Mouse (Mus musculus) layer of hippocampus, adult 11-12 months (tissue): ENCODE data around the gene Ttc13.

Experiments
- DNase-seq: peaks from one replicate; pipeline ENCODE4 v3.0.0; 2022; ENCODE audit warnings: low spot score

Gene Ttc13

GRCm38 (mm10) chr8:124721862-124722515 is at the start of gene Ttc13, which contains the start of gene Arv1:
TSS of gene Ttc13 (minus strand) at chr8:124721983.
TSS of gene Arv1 (plus strand) at chr8:124722139.
- peak; percentile 95 for DNase-seq

- no peak for DNase-seq
Observed at GRCm38 (mm10) chr8:124763061-124763460, 41.3 kb upstream of the Ttc13 start.

- DNase-seq: no peak
Observed at GRCm38 (mm10) chr8:124758544-124758943, 36.8 kb upstream of the Ttc13 start.

- DNase-seq: no peak
Observed at GRCm38 (mm10) chr8:124756601-124757000, 34.8 kb upstream of the Ttc13 start.

DNA sequence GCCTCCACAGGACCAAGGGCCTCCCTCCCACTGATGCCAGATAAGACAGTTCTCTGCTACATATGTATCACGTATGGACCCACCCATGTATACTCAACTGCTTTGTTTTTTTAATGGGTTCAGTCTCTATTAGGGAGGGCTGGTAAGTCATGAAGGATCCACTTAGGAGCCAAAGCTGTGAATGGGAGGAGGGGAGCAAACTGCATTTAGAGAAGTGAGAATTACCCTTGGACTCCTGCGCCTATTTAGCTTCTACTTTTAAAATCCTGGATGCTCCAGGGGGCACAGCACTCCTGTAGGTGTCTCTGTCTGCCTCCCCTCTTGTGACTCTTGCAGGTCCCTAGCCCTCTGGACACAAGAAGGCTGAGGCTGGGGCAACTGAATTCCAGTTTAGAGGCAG is 34.4 kb upstream of the Ttc13 start:
- no peak for DNase-seq

- no peak for DNase-seq
Observed at GRCm38 (mm10) chr8:124755481-124755880, 33.7 kb upstream of the Ttc13 start.

DNA sequence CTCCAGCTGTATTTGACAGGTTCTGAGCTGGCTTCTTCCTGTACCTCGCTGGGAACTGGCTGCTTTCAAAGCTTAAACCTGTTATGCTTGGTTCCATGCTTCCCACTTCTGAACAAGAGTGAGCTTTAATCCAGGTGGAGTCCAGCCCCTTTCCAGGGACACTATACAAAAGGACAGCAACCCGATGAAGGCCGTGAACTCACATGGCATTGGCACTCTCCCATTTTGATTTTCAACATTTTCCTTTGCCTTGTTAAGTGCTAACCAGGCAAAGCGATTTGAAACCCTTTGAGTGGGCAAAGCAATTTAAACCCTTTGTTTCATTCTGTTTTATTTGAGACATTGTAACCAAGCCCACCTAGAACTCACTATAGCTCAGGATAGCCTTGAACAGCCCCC is 33.0 kb upstream of the Ttc13 start:
- DNase-seq: no peak

DNA sequence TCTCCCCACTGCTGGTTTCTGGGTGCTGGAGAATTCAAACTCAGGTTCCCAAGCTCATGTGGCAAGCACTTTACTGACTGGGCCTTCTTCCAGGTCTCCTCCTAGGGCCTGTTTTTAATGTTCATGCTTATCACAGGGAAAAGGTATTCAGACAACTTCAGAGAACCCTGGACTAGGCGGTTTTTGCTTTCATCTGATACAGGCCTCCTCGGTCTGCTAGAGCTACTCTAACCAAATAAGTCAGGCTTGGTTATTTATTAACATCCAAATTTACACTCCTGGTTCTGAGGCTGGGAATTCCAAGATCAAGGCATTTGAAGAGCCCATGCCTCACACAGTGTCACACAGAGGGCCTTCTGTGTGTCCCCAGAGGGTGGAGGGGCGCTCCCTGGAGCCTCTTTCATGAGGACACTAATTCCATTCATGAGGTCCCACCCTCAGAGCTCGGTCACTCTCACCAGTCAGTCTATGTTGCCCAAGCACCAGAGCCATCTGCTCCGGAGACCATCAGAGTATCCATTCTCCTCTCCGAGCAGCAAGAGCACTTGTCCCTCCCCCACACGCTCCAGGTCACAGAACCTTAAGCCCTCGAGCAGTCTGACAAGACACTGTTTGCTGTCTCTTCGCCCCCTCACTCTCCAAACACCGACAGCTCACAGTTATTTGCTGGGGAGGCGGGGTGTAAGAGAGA is 32.5 kb upstream of the Ttc13 start:
- DNase-seq: peak; percentile 27

DNA sequence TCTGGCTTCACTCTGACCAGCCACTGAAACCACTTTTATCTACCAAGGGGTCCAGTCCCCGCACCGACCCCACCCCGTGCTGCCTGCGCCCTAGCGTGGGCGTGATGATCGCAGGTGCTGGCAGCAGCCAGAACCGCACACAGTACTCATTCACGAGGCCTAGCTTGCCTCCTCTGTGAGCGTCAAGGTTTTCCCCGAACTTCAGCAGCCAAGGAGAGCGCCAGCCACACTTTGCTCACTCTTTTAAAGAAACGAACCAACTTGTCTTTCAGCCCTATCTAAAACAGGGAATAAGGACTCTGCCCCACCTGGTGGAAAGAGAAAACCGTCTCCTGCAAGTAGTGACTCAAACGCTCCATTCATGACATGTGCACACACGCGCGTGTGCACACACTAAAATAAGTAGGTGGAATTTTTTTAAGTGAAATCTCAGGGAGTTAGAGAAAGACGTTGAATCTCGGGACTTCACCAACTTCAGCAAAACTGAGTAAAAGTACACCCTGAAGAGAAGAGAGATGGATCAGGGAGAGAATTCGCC is 30.6 kb upstream of the Ttc13 start:
- no peak for DNase-seq

- DNase-seq: no peak
Observed at GRCm38 (mm10) chr8:124751709-124752173, 30.0 kb upstream of the Ttc13 start, which contains the start of gene Fam89a. TSS of gene Fam89a (minus strand) at chr8:124751832.

DNA sequence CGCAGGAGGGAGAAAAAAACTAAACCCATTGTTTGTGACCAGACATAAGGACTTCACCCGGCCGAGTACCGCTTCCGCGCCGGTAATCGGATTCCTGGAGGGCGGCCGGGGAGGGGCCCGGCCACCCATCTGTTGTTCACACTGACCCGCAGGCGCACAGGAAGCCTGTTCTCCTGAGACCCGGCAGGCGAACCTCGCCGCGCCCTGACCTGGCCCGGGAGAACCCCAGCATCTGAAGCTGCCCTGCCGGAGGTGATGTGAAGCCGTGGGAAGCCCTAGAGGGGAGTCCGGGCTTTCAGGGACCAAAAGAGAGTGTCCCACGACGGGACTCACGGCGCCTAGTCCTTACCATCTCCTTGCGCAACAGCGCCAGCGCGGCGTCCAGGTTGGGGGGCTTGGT is 29.4 kb upstream of the Ttc13 start:
- no peak for DNase-seq

- DNase-seq: no peak
Observed at GRCm38 (mm10) chr8:124746661-124747060, 24.9 kb upstream of the Ttc13 start.

DNA sequence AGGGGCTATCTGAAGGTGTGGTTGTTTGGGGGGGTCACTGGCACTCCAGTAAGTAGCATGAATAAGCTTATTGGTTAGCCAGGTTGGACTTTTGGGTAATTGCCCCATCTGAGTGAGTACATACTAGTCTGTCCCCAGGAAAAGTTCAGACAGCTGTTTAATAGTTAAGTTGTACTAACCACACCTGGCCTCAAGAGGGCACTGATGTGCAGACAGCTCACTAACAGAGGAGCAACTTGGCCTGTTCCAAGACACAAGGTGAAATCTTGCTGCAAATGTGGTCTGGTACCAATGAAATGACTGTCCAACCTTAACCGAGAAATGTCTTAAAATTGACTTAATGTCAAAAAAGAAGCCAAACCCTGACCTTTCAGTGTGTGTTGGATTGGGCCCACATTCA is 17.5 kb upstream of the Ttc13 start:
- no peak for DNase-seq

DNA sequence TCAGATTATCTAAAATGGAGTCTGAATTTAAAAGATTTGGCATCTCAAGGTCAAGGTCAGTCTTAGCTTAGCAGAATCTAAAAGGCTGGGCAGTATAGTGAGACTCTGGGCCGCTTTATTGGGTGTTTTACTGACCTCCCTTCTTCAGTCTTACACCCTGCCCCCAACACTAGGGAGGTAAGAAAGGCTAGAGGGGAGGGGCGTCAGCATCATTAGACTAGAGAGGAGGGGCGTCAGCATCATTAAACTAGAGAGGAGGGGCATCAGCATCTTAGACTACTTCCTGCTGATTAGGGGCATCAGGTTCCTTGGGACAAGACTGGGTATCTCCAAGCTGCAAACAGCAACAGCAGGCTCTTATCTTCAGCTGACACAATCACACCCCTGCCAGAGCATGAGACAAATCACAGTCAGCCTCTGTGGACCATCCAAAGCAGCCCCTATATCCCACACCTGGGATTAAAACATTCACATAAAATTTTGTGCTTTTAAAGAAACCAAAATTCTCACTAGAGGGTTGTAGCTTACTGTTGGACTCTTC is 13.7 kb upstream of the Ttc13 start:
- DNase-seq: no peak

- DNase-seq: no peak
Observed at GRCm38 (mm10) chr8:124732828-124733227, 11.0 kb upstream of the Ttc13 start.

GRCm38 (mm10) chr8:124724301-124724700 is 2.5 kb upstream of the Ttc13 start:
- DNase-seq: no peak

GRCm38 (mm10) chr8:124720938-124721861 is 583 bp downstream of the Ttc13 start:
- DNase-seq: no peak

DNA sequence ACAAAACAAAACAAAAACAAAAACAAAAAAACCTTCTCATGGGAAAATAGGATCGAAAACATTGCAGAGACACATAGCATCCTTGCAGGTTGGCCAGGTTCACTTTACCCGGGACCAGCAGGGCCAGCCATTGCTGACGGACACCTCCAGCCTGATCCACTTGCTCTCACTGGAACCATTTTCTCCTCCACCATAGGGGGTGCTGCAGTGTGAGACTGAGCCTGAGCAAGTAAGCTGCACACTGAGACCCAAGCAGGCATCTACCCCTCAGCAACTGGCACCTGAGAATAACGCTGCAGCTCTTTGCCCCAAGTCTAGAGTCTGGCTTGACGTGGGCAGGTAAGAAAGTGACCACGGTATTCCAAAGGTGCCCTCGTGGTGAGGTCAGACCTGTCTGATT is 1.6 kb downstream of the Ttc13 start:
- DNase-seq: no peak

DNA sequence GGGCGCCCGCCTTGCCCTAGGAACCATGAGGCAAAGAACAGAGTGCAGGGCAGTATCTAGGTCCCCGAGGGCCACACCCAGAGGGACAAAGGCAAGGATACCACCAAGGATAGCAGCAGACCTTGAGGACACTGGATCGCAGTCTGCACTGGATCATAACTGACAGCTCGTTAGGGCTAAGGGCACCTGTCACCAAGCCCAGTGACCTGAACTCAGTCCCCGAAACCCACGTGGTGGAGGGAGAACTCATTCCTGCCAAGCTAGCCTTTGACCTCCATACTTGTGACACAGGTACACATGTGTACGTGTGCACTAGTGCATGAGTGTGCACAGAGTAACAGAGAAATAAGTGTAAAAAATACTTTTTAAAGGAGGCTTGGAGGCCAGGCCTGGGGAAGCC is 6.0 kb downstream of the Ttc13 start:
- DNase-seq: no peak

DNA sequence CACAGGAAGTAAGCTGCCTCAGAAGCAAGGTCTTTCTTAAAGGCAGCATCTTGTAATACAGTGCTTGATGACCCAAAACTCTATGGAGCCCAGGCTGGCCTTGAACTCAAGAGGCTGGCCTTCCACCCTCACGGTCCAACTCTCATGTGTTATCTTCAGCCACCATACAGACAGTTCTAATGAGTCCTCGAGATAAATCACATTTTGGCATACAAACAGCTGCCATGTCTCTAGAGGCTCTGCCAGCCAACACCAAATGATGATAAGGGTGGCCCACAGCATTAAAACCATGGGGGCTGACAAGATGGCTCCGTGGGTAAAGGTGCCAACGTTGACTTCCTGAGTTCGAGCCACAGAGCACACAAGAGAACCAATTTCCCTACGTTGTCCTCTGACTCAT is 8.6 kb downstream of the Ttc13 start:
- DNase-seq: no peak

DNA sequence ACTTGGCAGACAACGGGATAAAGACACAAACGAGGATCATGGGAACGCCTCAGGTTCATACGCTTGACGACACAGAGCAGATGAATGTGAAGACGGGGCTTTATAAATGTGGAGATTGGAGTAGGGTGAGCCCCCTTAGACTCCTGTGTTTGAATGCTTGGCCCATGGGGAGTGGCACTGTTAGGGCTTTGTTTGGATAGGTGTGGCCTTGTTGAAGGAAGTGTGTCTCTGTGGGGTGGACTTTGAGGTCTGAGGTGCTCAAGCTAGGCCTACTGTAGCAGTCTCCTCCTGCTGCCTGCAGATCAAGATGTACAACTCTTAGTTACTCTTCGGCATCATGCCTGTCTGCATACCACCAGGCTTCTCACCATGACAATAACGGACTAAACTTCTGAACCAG is 16.0 kb downstream of the Ttc13 start:
- no peak for DNase-seq

- DNase-seq: no peak
Observed at GRCm38 (mm10) chr8:124704376-124704775, 17.4 kb downstream of the Ttc13 start.
